Mouse (Mus musculus) kidney, adult 2 months (tissue): ENCODE data around the gene Slc4a1. TPM values are rescaled to one million over a fixed set of nuclear protein-coding genes. Genes with fewer than 3 reads are reported as not detected.
A peak's percentile ranks its signal among the peaks of the same experiment; 100 is the strongest.

ENCODE experiments used
- DNase-seq: peaks from one replicate; pipeline ENCODE4 v3.0.0; 2021
- H3K27ac ChIP-seq: fragments of 200-500 bp; 2 replicates; pipeline ENCODE4 v1.5.1; 2012; ENCODE audit warnings: low read depth, low read length, control low read depth, inconsistent platforms; ENCODE audit not compliant: insufficient read depth
- H3K27me3 ChIP-seq: fragments of 200-500 bp; replicated peaks from 2 replicates; pipeline ENCODE4 v1.6.1; 2012; ENCODE audit warnings: mild to moderate bottlenecking, moderate library complexity, low read length, inconsistent platforms; ENCODE audit not compliant: control insufficient read depth, insufficient read depth
- H3K36me3 ChIP-seq: fragments of 200-500 bp; 2 replicates; pipeline ENCODE4 v1.6.1; 2012; ENCODE audit warnings: mild to moderate bottlenecking, moderate library complexity, low read length, inconsistent platforms; ENCODE audit not compliant: control insufficient read depth, insufficient read depth
- H3K4me1 ChIP-seq: fragments of 200-500 bp; 2 replicates; pipeline ENCODE4 v1.6.1; 2011; ENCODE audit warnings: low read length; ENCODE audit not compliant: control insufficient read depth, insufficient read depth
- H3K4me3 ChIP-seq: fragments of 200-500 bp; 2 replicates; pipeline ENCODE4 v1.5.1; 2011; ENCODE audit warnings: mild to moderate bottlenecking, low read depth, low read length, control low read depth; ENCODE audit not compliant: insufficient read depth
- CTCF ChIP-seq: fragments of 200-500 bp; conservative IDR thresholded peaks from 2 replicates; pipeline ENCODE4 v1.5.1; 2011; ENCODE audit warnings: low read depth, mild to moderate bottlenecking, control low read depth, low read length, moderate library complexity, mixed read lengths; ENCODE audit not compliant: insufficient read depth, insufficient read length
- POLR2A ChIP-seq: fragments of 200-500 bp; IDR thresholded peaks from one replicate; pipeline ENCODE4 v1.6.1; 2011; ENCODE audit warnings: low read depth, low read length, control low read depth
- WGBS: fragments of 180-500 bp; shearing (Covaris S2); methylation state at CpG from one replicate; pipeline ENCODE4 v1.1.7; 2018; 5-methylcytosine and 5-hydroxymethylcytosine counted together
- polyA plus RNA-seq: library from polyadenylated mRNA; depleted of rRNA; stranded (reverse); fragments of >200 nt; gene quantifications from 2 replicates; pipeline ENCODE4 v1.2.3, GENCODE M21; 2012

Gene Slc4a1
- polyA plus RNA-seq, 1 experiment: 90.6 TPM

DNA sequence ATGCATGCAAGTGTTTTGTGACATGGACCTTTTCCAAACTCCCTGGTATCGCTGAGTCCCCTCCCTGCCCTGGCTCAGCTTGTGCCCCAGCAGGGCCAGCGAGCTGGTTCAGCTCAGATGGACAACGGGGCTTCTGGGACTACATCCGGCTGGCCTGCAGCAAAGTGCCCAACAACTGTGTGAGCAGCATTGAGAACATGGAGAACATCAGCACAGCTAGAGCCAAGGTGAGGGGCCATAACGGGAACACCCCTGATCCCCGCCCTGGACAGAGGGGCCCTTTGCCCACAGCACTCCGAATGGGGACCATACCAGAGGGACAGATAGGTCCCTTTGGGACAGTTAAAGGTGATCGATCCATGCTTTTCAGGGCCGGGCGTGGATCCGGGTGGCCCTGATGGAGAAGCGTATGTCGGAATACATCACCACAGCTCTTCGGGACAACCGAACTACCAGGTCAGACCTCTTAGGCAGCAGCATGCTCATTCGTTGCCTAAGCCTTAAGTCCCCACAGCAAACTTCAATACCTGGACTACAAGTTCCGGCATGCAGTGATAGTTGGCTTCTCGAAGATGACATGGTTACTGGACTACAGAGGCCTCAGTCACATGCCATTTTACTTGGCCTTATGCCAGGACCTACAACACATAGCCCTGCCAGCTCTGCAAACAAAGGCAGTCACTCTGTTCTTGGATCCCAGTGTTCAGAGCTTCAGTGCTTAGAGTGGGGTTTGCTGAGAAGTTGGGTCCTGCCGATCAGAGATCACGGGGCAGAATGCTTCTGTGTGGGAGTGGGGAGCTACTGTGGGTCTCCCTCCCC, 32.2 kb upstream of the Slc4a1 start:
- Histone ChIP-seq H3K27ac (no peak overlapping the region), H3K4me3 (no peak overlapping the region), H3K4me1 (no peaks in the 10 kb centered on the region), H3K27me3 (no peaks in the 10 kb centered on the region), H3K36me3 (peaks cover 2% of the 10 kb centered on the region; the same call in 1 of the 2 replicates)
- 75% methylated on average over 20 of the region's 20 CpGs for WGBS
- TF ChIP-seq CTCF (no peak), POLR2A (no peak)
- DNase-seq: peak; percentile 72

- DNase-seq: no peak
- no peak overlapping the region for H3K27ac ChIP-seq
- no peak for TF ChIP-seq POLR2A
- H3K4me3 ChIP-seq: no peak overlapping the region
- no peaks in the 10 kb centered on the region for H3K27me3 ChIP-seq
- no peaks in the 10 kb centered on the region for H3K36me3 ChIP-seq
- WGBS: 72% methylated on average over 7 of the region's 7 CpGs
- no peaks in the 10 kb centered on the region for H3K4me1 ChIP-seq
These were observed 30.7 kb upstream of the Slc4a1 start for GRCm38 (mm10) chr11:102396671-102397141.

DNA sequence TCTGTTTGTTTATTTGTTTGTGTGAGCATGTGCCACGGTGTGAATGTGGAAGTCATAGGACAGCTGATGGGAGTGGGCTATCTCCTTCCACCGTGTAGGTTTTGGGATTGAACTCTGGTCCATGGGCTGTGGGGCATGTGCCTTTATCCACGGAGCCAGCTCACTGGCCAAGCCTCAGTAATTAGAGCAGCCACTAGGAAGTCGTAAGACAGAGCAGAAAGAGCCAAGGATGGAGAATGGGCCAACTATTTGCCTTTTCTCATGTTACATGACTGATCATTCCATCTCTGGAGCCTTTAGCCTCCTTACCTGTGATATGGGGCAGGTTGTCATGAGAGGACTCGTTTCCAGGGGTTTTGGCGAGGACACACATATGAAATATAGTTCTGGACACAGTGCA, 30.3 kb upstream of the Slc4a1 start:
- Histone ChIP-seq H3K4me1 (no peaks in the 10 kb centered on the region), H3K27ac (no peak overlapping the region), H3K4me3 (no peak overlapping the region), H3K27me3 (no peaks in the 10 kb centered on the region), H3K36me3 (no peaks in the 10 kb centered on the region)
- TF ChIP-seq POLR2A (no peak), CTCF (no peak)
- WGBS: 58% methylated on average over 6 of the region's 6 CpGs
- DNase-seq: no peak

DNA sequence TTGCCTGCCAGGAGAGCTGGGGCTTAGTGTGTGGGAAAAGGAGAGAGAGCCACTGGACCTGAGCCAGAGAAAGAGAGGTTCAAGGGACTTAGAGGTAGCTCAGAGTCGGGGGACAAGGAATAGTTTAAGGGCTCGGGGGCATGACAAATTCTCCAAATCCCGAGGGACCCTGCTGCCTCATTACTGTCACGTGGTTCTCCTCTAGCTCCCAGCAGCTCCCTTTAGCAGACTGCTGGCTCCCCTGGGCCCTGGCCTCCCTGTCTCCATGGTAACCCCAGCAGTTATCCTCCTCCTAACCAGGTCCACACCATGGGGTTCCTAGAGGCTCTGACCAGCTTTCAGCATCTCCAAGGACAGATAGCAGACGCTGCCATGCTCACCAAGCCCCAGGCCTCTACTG, 29.2 kb upstream of the Slc4a1 start:
- Histone ChIP-seq H3K27ac (no peak overlapping the region), H3K36me3 (no peaks in the 10 kb centered on the region), H3K4me1 (no peaks in the 10 kb centered on the region), H3K4me3 (no peak overlapping the region), H3K27me3 (no peaks in the 10 kb centered on the region)
- no peak for DNase-seq
- TF ChIP-seq CTCF (no peak), POLR2A (no peak)
- 22% methylated on average over 5 of the region's 5 CpGs for WGBS

DNA sequence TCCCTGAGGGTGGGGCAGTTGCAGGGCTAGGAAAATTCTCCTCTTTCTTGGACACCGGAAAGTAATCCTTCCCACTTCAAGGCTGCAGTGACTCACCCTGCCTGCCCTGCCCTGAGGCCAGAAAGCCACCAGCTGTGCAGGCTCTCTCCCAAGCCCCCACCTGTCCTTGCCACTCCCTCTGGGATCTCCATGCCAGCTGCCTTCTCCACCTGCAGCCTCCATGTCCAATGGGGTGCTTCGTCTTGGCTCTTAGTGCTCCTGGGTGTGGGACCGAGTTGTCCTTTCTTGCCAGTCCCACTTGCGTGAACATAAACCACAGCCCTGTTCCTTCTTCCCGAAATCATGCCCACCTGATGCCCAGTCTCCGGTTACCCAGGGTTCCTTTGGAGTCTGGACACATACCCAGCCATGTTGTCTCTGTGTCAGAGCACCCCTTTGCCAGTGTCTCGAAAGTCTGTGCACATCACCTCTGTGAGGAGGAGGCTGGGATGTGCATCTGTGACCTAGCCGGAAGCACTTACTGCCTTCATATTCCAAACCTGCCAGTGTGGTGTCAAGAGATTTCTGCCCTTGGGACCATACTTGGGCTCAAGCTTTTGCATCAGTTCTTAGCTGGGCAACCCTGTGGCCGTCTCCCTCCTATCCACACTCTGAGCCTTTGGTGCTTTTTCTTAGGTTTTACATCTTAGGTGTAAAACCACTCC, 28.6 kb upstream of the Slc4a1 start:
- no peaks in the 10 kb centered on the region for H3K4me1 ChIP-seq
- H3K27ac ChIP-seq: no peak overlapping the region
- 81% methylated on average over 9 of the region's 9 CpGs for whole genome bisulfite sequencing
- no peaks in the 10 kb centered on the region for H3K36me3 ChIP-seq
- no peak for DNase-seq
- TF ChIP-seq CTCF (no peak), POLR2A (no peak)
- no peak overlapping the region for H3K4me3 ChIP-seq
- H3K27me3 ChIP-seq: no peaks in the 10 kb centered on the region

DNA sequence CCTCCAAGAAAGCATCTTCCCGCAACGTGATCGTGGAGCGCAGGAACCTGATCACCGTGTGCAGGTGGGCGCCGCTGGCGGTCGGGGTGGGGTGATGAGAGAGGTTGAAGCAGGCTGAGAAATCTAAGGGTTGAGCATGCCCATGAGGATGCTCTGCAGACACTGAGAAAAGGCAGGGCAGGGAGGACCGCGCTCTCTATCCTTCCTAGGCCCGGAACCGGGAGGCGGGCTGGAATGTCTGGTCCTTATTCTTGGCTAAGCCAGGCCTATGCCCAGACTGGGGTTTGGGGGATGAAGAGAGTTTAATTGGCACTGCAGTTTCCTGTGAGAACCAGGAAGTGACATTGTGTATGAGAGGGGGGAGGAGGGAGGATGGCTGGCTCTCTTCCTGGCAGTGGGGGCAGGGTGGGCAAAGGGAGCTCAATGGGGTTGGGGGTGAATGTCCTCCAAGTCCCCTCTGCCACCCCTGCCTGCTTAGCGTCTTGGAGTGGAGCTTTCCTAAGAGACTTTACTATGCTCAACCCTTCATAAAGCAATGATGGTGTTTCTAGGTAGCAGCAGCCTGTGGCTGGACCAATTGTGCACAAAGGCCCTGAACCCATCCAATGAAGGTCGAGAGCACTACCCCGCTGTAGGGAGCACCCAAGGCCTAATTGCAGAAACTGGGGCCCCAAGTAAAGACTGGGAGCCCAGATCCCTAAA, 27.9 kb upstream of the Slc4a1 start:
- no peaks in the 10 kb centered on the region for H3K36me3 ChIP-seq
- 8% methylated on average over 17 of the region's 17 CpGs for WGBS
- H3K27ac ChIP-seq: no peak overlapping the region
- H3K4me3 ChIP-seq: peak overlapping the region; percentile 17; the same call in 1 of the 2 replicates
- H3K4me1 ChIP-seq: no peaks in the 10 kb centered on the region
- H3K27me3 ChIP-seq: no peaks in the 10 kb centered on the region
- no peak for DNase-seq
- TF ChIP-seq CTCF (no peak), POLR2A (no peak)

GRCm38 (mm10) chr11:102393238-102393634, 27.2 kb upstream of the Slc4a1 start, which contains the start of gene Rundc3a:
Gene Rundc3a (plus strand): TSS chr11:102393403.
- under 1% methylated on average over 34 of the region's 34 CpGs for WGBS
- no peaks in the 10 kb centered on the region for H3K4me1 ChIP-seq
- H3K4me3 ChIP-seq: peak within 1 kb of the TSS; percentile 17; the same call in 1 of the 2 replicates
- H3K27ac ChIP-seq: no peak within 1 kb of the TSS
- H3K36me3 ChIP-seq: no peaks in the 10 kb centered on the region
- TF ChIP-seq CTCF (no peak), POLR2A (no peak)
- DNase-seq: peak; percentile 69
- H3K27me3 ChIP-seq: no peaks in the 10 kb centered on the region
